Mouse (Mus musculus) lung, adult 10 weeks (tissue): ENCODE data around the gene Sdc3. TPM values are rescaled to one million over a fixed set of nuclear protein-coding genes. Genes with fewer than 3 reads are reported as not detected.

ENCODE experiments used
- polyA plus RNA-seq: library from polyadenylated mRNA; stranded (reverse); fragments of 350-450 nt; fragmentation: Illumina TruSeq; extraction: RNeasy Lipid Tissue Mini Kit (QIAGEN cat#74804); gene quantifications from one replicate; pipeline ENCODE4 v1.2.3, GENCODE M21; 2014; ENCODE audit warnings: low read depth, low replicate concordance; ENCODE audit not compliant: insufficient read depth

Sdc3 gene
- 34.0 TPM for polyA plus RNA-seq

DNA sequence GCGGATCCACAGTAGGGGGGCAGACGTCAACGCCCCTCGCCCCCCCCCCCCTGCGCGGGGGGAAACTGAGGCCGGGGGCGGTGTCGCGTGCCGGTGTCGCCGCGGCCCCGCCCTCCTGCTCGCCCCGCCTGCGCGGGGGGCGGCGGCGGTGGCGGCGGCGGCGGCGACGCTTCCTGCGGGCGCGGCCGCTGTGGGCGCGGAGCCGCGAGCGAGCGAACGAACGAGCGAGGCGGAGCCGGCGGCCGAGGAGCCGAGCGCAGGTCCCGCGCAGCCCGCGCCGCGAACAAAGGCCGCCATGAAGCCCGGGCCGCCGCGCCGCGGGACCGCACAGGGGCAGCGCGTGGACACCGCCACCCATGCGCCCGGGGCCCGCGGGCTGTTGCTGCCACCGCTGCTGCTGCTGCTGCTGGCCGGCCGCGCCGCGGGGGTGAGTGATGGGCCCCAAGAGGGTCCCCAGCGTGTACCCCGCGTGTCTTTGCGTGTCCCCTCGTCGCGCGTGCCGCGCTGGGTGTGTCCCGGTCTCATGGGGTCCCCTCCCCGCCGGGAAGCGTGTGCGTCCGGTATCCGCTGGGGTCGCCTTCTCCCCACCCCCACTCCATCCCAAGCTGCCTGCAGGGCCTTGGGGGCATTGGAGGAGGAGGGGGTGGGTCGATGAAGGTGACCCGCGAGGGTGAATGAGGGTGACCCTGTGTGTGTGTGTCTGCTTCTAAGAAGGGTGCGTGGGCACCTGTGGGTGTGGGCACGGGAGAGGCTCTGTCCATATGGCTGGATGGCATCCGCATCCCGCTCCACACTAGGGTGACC lies at the start of gene Sdc3:
Gene Sdc3, plus strand, starts transcription at position 162 of the 804 bp plus-strand sequence.

Other genes starting within 250 kb of the Sdc3 start
- gene Nkain1, start 218.4 kb upstream of the Sdc3 start, polyA plus RNA-seq: 1.5 TPM
- 14.9 TPM for gene Pum1, start 129.2 kb upstream of the Sdc3 start, polyA plus RNA-seq
- 96.9 TPM for gene Laptm5, start 120.6 kb downstream of the Sdc3 start, polyA plus RNA-seq
- not detected for gene Matn1, start 151.8 kb downstream of the Sdc3 start, polyA plus RNA-seq